Mouse (Mus musculus) left cerebral cortex, adult 2 months (tissue): Measurements from ENCODE around the gene Hist1h2bf. TPM values are rescaled to one million over a fixed set of nuclear protein-coding genes. Genes with fewer than 3 reads are reported as not detected.

Experiments
- DNase-seq, 2 experiments: peaks; one replicate each; pipeline ENCODE4 v3.0.0; 2021 to 2022; ENCODE audit warnings: low spot score in 2 of 2, mixed read lengths in 1 of 2; ENCODE audit errors: extremely low spot score in 1 of 2
- H3K27ac ChIP-seq: fragments of 200-600 bp; 2 replicates; pipeline ENCODE4 v1.8.1; 2022
- H3K4me3 ChIP-seq: fragments of 200-600 bp; 2 replicates; pipeline ENCODE4 v1.8.1; 2022
- CTCF ChIP-seq: fragments of 200-600 bp; IDR thresholded peaks from 2 replicates; pipeline ENCODE4 v1.8.1; 2022; ENCODE audit warnings: antibody characterized with exemption, mild to moderate bottlenecking, moderate library complexity
- intact Hi-C: fragments of 180-260 bp; cut with DNase I; formaldehyde crosslinking; loops from one replicate; pipeline ENCODE4 v1.15.1; 2025
- total RNA-seq, 2 experiments: library from RNA; stranded (reverse); gene quantifications; 2 replicates each; pipeline ENCODE4 v1.2.3; 2021

The Hist1h2bf gene
- total RNA-seq, 2 experiments from 2014 or later, result 19.7 to 24.1 TPM

- no peak for DNase-seq
- TF ChIP-seq CTCF, result no peak
- H3K4me3 ChIP-seq, result peak overlapping the region; percentile 67
- H3K27ac ChIP-seq, result peak overlapping the region; percentile 33; the same call in 1 of the 2 replicates
- intact Hi-C loops, result loop anchor here (2.0 to 10.0 kb wide), 3 partner anchors 34 to 1802 kb away; partner anchors contain the start of genes Hist1h1b, Hist1h2an, Hist1h2bc and Hist1h2be
Observed at GRCm38 (mm10) chr13:23586099-23586939, 12.3 kb upstream of the Hist1h2bf start.

- H3K27ac ChIP-seq, result peak overlapping the region; percentile 82
- intact Hi-C loops, result loop anchor here (2.0 to 10.0 kb wide), 3 partner anchors 35 to 1801 kb away; partner anchors contain the start of genes Hist1h1b, Hist1h2an, Hist1h2bc and Hist1h2be
- peak; percentile 57 to 78 for DNase-seq
- peak overlapping the region; percentile 67 for H3K4me3 ChIP-seq
Observed at GRCm38 (mm10) chr13:23585442-23586098, 11.6 kb upstream of the Hist1h2bf start.

GRCm38 (mm10) chr13:23585029-23585441 is 11.0 kb upstream of the Hist1h2bf start:
- intact Hi-C loops, result loop anchor here (10.0 kb wide), 1 partner anchor 1800 kb away; the partner anchor contains the start of genes Hist1h1b, Hist1h2an, Hist1h2bp and Hist1h3i
- Histone ChIP-seq H3K4me3 (peak overlapping the region; percentile 67), H3K27ac (peak overlapping the region; percentile 82)
- no peak for TF ChIP-seq CTCF
- peak; percentile 65 to 66 for DNase-seq

GRCm38 (mm10) chr13:23584331-23584730 is 10.3 kb upstream of the Hist1h2bf start:
- DNase-seq, result no peak
- peak overlapping the region; percentile 67 for H3K4me3 ChIP-seq
- intact Hi-C loops, result loop anchor here (5.0 to 10.0 kb wide), 4 partner anchors 113 to 1867 kb away; partner anchors contain the start of genes Hist1h1a, Hist1h1b, Hist1h1t and Hist1h2ai
- TF ChIP-seq CTCF, result no peak
- H3K27ac ChIP-seq, result peak overlapping the region; percentile 82

GRCm38 (mm10) chr13:23583387-23584068 is 9.5 kb upstream of the Hist1h2bf start:
- Histone ChIP-seq H3K4me3 (no peak overlapping the region), H3K27ac (peak overlapping the region; percentile 24; the same call in 1 of the 2 replicates)
- DNase-seq, result no peak
- TF ChIP-seq CTCF, result no peak
- intact Hi-C loops, result loop anchor here (2.0 to 10.0 kb wide), 5 partner anchors 114 to 1866 kb away; partner anchors contain the start of genes Hist1h1a, Hist1h1b, Hist1h1t and Hist1h2ai

GRCm38 (mm10) chr13:23582219-23583056 is 8.4 kb upstream of the Hist1h2bf start:
- H3K27ac ChIP-seq, result peak overlapping the region; percentile 80
- intact Hi-C loops, result loop anchor here (2.0 to 10.0 kb wide), 5 partner anchors 115 to 1865 kb away; partner anchors contain the start of genes Hist1h1a, Hist1h1b, Hist1h1t and Hist1h2ai

GRCm38 (mm10) chr13:23581408-23582218 is 7.6 kb upstream of the Hist1h2bf start, which contains the start of gene Hist1h4d:
Hist1h4d (plus strand) TSS chr13:23581598.
- peak within 1 kb of the TSS; percentile 76 for H3K4me3 ChIP-seq
- DNase-seq, result peak; percentile 96 to 97
- H3K27ac ChIP-seq, result peak within 1 kb of the TSS; percentile 80
- intact Hi-C loops, result loop anchor here (2.0 to 10.0 kb wide), 5 partner anchors 116 to 1864 kb away; partner anchors contain the start of genes Hist1h1a, Hist1h1b, Hist1h1t and Hist1h2ai
- TF ChIP-seq CTCF, result no peak

More at GRCm38 (mm10) chr13:23582219-23583056, 8.4 kb upstream of the Hist1h2bf start:
- H3K4me3 ChIP-seq, result peak overlapping the region; percentile 76
- TF ChIP-seq CTCF, result no peak
- no peak for DNase-seq

- no peak overlapping the region for H3K27ac ChIP-seq
- intact Hi-C loops, result no loop called here
- no peak for TF ChIP-seq CTCF
- no peak overlapping the region for H3K4me3 ChIP-seq
- no peak for DNase-seq
Observed at GRCm38 (mm10) chr13:23577835-23578234, 3.8 kb upstream of the Hist1h2bf start.

GRCm38 (mm10) chr13:23576906-23577639 is 3.1 kb upstream of the Hist1h2bf start:
- H3K4me3 ChIP-seq, result no peak overlapping the region
- no peak for DNase-seq
- H3K27ac ChIP-seq, result no peak overlapping the region
- intact Hi-C loops, result no loop called here
- no peak for TF ChIP-seq CTCF
